Mouse (Mus musculus): Measurements from ENCODE around the gene Smtnl2.

GRCm38 (mm10) chr11:72361385-72362346 is 49.8 kb downstream of the Smtnl2 start:
- no peak for TF ChIP-seq CTCF (IDR thresholded peaks at IDR 0.05; ENCODE audit: low read depth, low read length)
- no peak for TF ChIP-seq TAL1 (conservative IDR thresholded peaks at IDR 0.05; ENCODE audit: low read depth, low read length)
- TF ChIP-seq GATA1 (IDR thresholded peaks at IDR 0.05; ENCODE audit: borderline replicate concordance, low read length), result no peak
- no peak for TF ChIP-seq GATA2 (IDR thresholded peaks at IDR 0.05; ENCODE audit: borderline replicate concordance, low read depth, low read length)
- TF ChIP-seq POLR2AphosphoS5 (IDR thresholded peaks at IDR 0.05; ENCODE audit: insufficient replicate concordance, low read depth, low read length), result no peak

All from G1E (cell line).